Mouse (Mus musculus) liver, postnatal 0 days (tissue): ENCODE measurements around the gene Ralgds. TPM values are rescaled to one million over a fixed set of nuclear protein-coding genes. Genes with fewer than 3 reads are reported as not detected.

ENCODE experiments used
- ATAC-seq: fragments of 200-750 bp; cut with Nextera tagmentation; 2 replicates; pipeline ENCODE4 v1.8.0; 2017; ENCODE audit warnings: mild to moderate bottlenecking, moderate library complexity
- DNase-seq: peaks from one replicate; pipeline ENCODE4 v3.0.0-alpha.2; 2016
- H3K27ac ChIP-seq: fragments of 300-500 bp; sonication (generic); 2 replicates; pipeline ENCODE4 v1.5.1; 2014; ENCODE audit warnings: antibody characterized with exemption, moderate library complexity, mild to moderate bottlenecking, low read depth
- H3K27me3 ChIP-seq: fragments of 300-500 bp; sonication (generic); 2 replicates; pipeline ENCODE4 v1.6.1; 2014; ENCODE audit warnings: low read length, control low read depth, mixed read lengths; ENCODE audit not compliant: insufficient read depth
- H3K36me3 ChIP-seq: fragments of 300-500 bp; sonication (generic); replicated peaks from 2 replicates; pipeline ENCODE4 v1.6.1; 2014; ENCODE audit warnings: mild to moderate bottlenecking, control low read depth, low read length, moderate library complexity, mixed read lengths; ENCODE audit not compliant: insufficient read depth
- H3K4me1 ChIP-seq: fragments of 300-500 bp; sonication (generic); 2 replicates; pipeline ENCODE4 v1.6.1; 2014; ENCODE audit warnings: antibody characterized with exemption, mild to moderate bottlenecking, control low read depth; ENCODE audit not compliant: insufficient read depth
- H3K4me2 ChIP-seq: fragments of 300-500 bp; sonication (generic); 2 replicates; pipeline ENCODE4 v1.6.1; 2014; ENCODE audit warnings: low read depth, mild to moderate bottlenecking, low read length, moderate library complexity, mixed read lengths
- H3K4me3 ChIP-seq: fragments of 300-500 bp; sonication (generic); 2 replicates; pipeline ENCODE4 v1.5.1; 2014; ENCODE audit warnings: low read depth, low read length
- H3K9ac ChIP-seq: fragments of 300-500 bp; sonication (generic); replicated peaks from 2 replicates; pipeline ENCODE4 v1.6.1; 2014; ENCODE audit warnings: mild to moderate bottlenecking, moderate library complexity
- H3K9me3 ChIP-seq: fragments of 300-500 bp; sonication (generic); 2 replicates; pipeline ENCODE4 v1.6.1; 2016; ENCODE audit warnings: mild to moderate bottlenecking, control low read depth, low read length, mixed read lengths
- CTCF ChIP-seq: sonication (generic); IDR thresholded peaks from 2 replicates; pipeline ENCODE4 v1.5.1; 2016; ENCODE audit warnings: antibody characterized with exemption, low read depth
- EP300 ChIP-seq: IDR thresholded peaks from 2 replicates; pipeline ENCODE4 v1.6.1; 2016; ENCODE audit warnings: antibody characterized with exemption, low read depth, mild to moderate bottlenecking
- WGBS: fragments of 180-500 bp; shearing (Covaris S2); extraction: QIAGEN DNeasy Blood & Tissue Kit; methylation state at CpG from one replicate; pipeline ENCODE4 v1.1.7; 2014; ENCODE audit not compliant: insufficient replicate concordance; 5-methylcytosine and 5-hydroxymethylcytosine counted together
- polyA plus RNA-seq: library from polyadenylated mRNA; unstranded; fragments of >200 nt; fragmentation: Nextera tagmentation; extraction: Ambion mirVana; gene quantifications from 2 replicates; pipeline ENCODE4 v1.2.1, GENCODE M21; 2015

The Ralgds gene
- polyA plus RNA-seq, 1 experiment from 2014 or later = 1.8 TPM

DNA sequence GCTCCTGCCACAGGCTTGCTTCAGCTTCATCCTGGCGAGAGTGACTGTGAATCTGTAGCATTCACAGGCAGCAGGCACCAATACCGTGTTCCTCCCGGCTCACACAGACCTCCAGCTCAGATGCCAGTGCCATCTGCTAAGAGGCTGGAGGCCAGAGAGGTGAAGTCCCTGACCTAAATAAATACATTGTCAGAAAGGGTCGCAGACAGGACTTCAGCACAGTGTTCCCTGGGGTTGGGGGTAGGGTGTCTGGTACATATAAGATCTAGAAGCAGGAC, 22.3 kb downstream of the Ralgds start:
- ATAC-seq (no peak), DNase-seq (no peak)
- H3K9ac ChIP-seq = no peak overlapping the region
- peak overlapping the region; percentile 29; the same call in 1 of the 2 replicates for H3K27ac ChIP-seq
- no peaks in the 10 kb centered on the region for H3K9me3 ChIP-seq
- H3K27me3 ChIP-seq = 0 out of 2 replicates have a peak, but pooled peaks cover 4% of the 10 kb centered on the region
- no peaks in the 10 kb centered on the region for H3K36me3 ChIP-seq
- WGBS = 59% methylated on average over 4 of the region's 4 CpGs
- TF ChIP-seq CTCF (no peak), EP300 (no peak)
- H3K4me3 ChIP-seq = no peak overlapping the region
- no peak overlapping the region for H3K4me2 ChIP-seq
- H3K4me1 ChIP-seq = peaks cover 27% of the 10 kb centered on the region

DNA sequence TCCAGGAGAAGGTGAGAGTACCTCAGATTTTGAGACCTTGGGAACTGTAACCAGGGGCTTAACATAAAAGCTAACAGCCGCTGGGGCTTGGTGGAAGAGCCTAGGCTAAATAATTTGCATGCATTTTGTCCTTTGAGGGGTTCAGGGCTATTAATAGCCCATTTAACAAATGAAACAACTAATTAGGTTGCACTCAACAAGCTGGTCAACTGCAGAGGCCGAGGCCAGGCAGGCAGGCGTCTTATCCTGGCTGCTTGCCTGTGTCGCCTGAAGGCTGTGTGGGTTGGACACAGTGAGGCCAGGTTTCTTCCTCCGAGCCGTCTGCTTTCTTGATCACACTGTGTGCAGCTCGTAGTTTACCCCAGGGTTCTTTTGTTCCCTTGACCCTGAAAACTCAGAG, 22.7 kb downstream of the Ralgds start:
- no peak overlapping the region for H3K4me3 ChIP-seq
- H3K27ac ChIP-seq = peak overlapping the region; percentile 29; the same call in 1 of the 2 replicates
- no peak for TF ChIP-seq CTCF
- no peak overlapping the region for H3K4me2 ChIP-seq
- H3K9me3 ChIP-seq = no peaks in the 10 kb centered on the region
- H3K4me1 ChIP-seq = peaks cover 31% of the 10 kb centered on the region
- DNase-seq (no peak), ATAC-seq (no peak)
- 0 out of 2 replicates have a peak, but pooled peaks cover 4% of the 10 kb centered on the region for H3K27me3 ChIP-seq
- H3K9ac ChIP-seq = no peak overlapping the region
- 65% methylated on average over 7 of the region's 7 CpGs for whole genome bisulfite sequencing
- no peaks in the 10 kb centered on the region for H3K36me3 ChIP-seq

DNA sequence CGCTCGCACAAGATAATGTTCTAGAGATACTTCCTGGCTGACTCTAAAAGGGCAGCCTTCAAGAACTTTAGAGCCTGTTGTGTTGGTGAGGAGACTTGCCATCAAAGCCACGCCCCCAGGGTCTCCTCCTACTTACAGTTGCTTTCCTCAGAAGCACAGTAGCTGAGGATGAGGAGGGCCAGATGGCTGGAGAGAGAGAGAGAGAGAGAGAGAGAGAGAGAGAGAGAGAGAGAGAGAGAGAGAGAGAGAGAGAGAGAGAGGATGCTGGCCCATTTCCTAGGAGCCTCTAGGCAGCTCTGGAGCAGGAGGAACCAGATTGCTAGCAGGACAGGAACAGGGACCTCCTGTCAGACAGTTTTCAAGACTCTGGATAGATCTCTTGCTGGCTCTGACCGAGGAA, 23.2 kb downstream of the Ralgds start:
- H3K36me3 ChIP-seq = no peaks in the 10 kb centered on the region
- ATAC-seq (no peak), DNase-seq (no peak)
- H3K4me1 ChIP-seq = peaks cover 34% of the 10 kb centered on the region
- 78% methylated on average over 4 of the region's 4 CpGs for WGBS
- no peak overlapping the region; the same call in 1 of the 2 replicates for H3K27ac ChIP-seq
- H3K9ac ChIP-seq = no peak overlapping the region
- TF ChIP-seq CTCF (no peak), EP300 (no peak)
- H3K4me2 ChIP-seq = no peak overlapping the region
- H3K27me3 ChIP-seq = 0 out of 2 replicates have a peak, but pooled peaks cover 4% of the 10 kb centered on the region
- H3K9me3 ChIP-seq = no peaks in the 10 kb centered on the region
- no peak overlapping the region for H3K4me3 ChIP-seq

- no peak overlapping the region for H3K4me3 ChIP-seq
- no peak overlapping the region for H3K9ac ChIP-seq
- TF ChIP-seq CTCF (no peak), EP300 (no peak)
- H3K27ac ChIP-seq = no peak overlapping the region
- DNase-seq (no peak), ATAC-seq (no peak)
- WGBS = 72% methylated on average over 11 of the region's 11 CpGs
- no peak overlapping the region for H3K4me2 ChIP-seq
- 0 out of 2 replicates have a peak, but pooled peaks cover 4% of the 10 kb centered on the region for H3K27me3 ChIP-seq
- peaks cover 34% of the 10 kb centered on the region for H3K4me1 ChIP-seq
- no peaks in the 10 kb centered on the region for H3K9me3 ChIP-seq
- H3K36me3 ChIP-seq = no peaks in the 10 kb centered on the region
These were observed 24.1 kb downstream of the Ralgds start for GRCm38 (mm10) chr2:28536766-28537633.

GRCm38 (mm10) chr2:28537634-28537920, 24.7 kb downstream of the Ralgds start:
- 0 out of 2 replicates have a peak, but pooled peaks cover 4% of the 10 kb centered on the region for H3K27me3 ChIP-seq
- H3K9me3 ChIP-seq = no peaks in the 10 kb centered on the region
- no peak for DNase-seq
- H3K4me2 ChIP-seq = no peak overlapping the region
- no peak overlapping the region for H3K4me3 ChIP-seq
- H3K27ac ChIP-seq = no peak overlapping the region
- no peak for ATAC-seq
- H3K9ac ChIP-seq = no peak overlapping the region
- 60% methylated on average over 4 of the region's 4 CpGs for WGBS
- peaks cover 32% of the 10 kb centered on the region for H3K4me1 ChIP-seq
- TF ChIP-seq EP300 (no peak), CTCF (no peak)
- H3K36me3 ChIP-seq = no peaks in the 10 kb centered on the region

DNA sequence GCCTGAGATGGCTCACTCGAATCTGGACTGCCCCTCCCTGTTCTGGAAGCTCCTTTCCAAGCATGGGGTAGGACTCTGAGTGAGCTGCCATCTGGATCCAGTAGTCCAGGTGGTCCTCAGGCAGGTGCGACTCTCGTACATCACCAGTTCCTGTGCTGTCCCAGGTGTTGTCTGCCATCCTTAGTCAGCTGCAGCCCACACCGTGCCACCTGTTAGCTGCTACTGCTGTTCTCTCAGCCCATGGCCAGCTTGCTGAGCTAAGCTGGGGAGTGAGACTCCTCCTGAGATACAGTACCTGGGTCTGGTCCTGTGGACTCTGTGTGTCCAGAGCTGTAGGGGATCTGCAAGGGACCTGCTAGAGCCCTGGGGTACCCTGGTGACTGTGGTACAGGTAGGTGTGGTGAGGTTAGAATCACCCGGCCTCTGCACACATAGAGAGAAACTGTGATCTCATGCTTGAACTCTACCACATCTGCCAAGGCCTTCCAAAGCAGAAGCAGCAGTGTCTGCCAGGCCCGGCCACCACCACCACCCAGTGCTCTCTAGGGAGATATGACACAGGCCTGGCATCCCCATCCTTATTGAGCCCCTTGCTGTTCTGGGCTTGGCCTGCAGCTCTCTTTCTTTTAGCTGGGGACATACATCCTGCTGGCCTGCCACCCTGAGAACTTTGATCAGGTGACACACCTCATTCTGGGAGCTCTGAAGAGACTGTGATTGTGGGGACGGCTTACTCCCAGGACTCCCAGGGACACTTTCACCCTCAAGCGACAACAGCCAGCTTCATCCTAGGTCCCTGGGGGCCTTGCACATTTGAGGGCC, 25.3 kb downstream of the Ralgds start:
- no peak overlapping the region for H3K9ac ChIP-seq
- H3K4me1 ChIP-seq = peaks cover 26% of the 10 kb centered on the region
- no peak overlapping the region for H3K27ac ChIP-seq
- ATAC-seq (no peak), DNase-seq (no peak)
- H3K27me3 ChIP-seq = 0 out of 2 replicates have a peak, but pooled peaks cover 4% of the 10 kb centered on the region
- no peaks in the 10 kb centered on the region for H3K9me3 ChIP-seq
- no peak overlapping the region for H3K4me3 ChIP-seq
- 74% methylated on average over 8 of the region's 8 CpGs for WGBS
- H3K36me3 ChIP-seq = no peaks in the 10 kb centered on the region
- H3K4me2 ChIP-seq = no peak overlapping the region
- TF ChIP-seq CTCF (no peak), EP300 (no peak)
